Mouse (Mus musculus) c-Kit-positive CD71-positive TER-119-negative erythroid progenitor cells, embryonic 14.5 days (primary cell): Measurements from ENCODE around the gene Gm13103.
"Not testable (repeated sequence)": the region's sequence is repeated elsewhere in the genome, so short reads cannot be mapped to it uniquely, and the experiment has no call there.

ENCODE experiments used
- DNase-seq: peaks from one replicate; pipeline ENCODE4 v3.0.0-alpha.2; 2013; ENCODE audit warnings: low read depth

Gm13103 gene

DNA sequence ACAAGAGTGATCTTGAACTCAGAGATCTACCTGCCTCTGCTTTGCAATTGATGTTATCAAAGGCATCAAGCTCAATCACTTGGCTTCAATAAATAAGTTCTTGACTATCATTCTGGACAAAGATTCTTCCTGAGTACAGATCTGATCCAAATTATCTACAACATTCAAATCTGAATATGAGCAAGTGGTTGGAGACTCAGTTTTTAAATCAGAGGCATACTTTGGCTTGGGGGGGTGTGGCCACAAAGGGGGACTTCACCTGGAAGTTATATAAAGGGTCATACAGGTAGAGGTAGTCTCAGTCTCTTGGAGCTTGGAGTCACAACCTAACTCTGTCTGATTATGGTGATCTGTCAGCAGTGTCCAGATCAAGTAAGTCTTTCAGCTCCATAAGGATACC lies at the start of gene Gm13103:
Gene Gm13103, plus strand, starts transcription at position 301 of the 400 bp plus-strand sequence.
- DNase-seq: not testable (repeated sequence)

DNA sequence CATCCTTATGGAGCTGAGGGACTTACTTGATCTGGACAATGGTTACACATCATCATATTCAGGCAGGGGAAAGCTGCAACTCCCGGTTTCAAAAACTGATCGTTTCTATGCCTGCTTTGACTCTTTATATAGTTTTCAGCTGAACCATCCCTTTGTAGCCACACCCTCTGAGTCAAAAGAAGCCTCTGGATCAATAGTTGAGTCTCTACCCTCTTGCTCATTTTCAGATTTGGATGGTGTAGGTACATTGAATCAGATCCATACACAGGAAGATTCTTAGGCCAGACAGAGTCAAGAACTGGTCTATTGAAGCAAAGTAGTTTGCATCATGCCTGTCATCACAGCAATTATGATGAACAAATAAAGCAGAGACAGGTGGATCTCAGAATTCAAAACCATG lies 30.3 kb upstream of the Gm13103 start, which contains the start of gene Gm13084:
Gene Gm13084, minus strand, starts transcription at position 101 of the 400 bp plus-strand sequence.
- DNase-seq: no peak

- not testable (repeated sequence) for DNase-seq
Observed at GRCm38 (mm10) chr4:143882371-143882770, 36.1 kb downstream of the Gm13103 start.

- not testable (repeated sequence) for DNase-seq
Observed at GRCm38 (mm10) chr4:143894406-143894805, 48.1 kb downstream of the Gm13103 start.

DNA sequence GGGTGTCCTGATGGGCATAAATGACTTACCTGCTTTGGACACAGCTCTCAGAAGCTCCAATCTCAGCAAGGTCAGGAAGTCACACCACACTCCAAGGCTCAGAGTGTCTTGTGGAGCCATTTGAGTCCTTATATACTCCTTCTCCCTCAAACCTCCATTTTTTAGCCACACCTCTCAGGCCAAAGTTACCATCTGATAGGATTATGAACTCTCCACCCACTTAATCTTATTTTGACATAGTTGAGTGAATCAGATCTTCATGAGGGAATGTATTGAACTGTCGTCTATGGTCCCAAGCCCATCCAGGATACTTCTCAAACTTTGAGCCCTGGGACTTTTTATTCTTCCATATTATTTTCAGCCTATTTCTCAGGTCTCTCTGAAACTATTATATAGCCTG lies 54.0 kb downstream of the Gm13103 start, which contains the start of gene Pramef6:
Gene Pramef6, minus strand, starts transcription at position 101 of the 400 bp plus-strand sequence.
- DNase-seq: not testable (repeated sequence)
